Mouse (Mus musculus) embryo, embryonic 9.5 days (tissue): Measurements from ENCODE around the gene Chd1l.

Experiments
- DNase-seq: peaks from one replicate; pipeline ENCODE4 v3.0.0-alpha.2; 2017; ENCODE audit errors: extremely low spot score

The Chd1l gene

DNA sequence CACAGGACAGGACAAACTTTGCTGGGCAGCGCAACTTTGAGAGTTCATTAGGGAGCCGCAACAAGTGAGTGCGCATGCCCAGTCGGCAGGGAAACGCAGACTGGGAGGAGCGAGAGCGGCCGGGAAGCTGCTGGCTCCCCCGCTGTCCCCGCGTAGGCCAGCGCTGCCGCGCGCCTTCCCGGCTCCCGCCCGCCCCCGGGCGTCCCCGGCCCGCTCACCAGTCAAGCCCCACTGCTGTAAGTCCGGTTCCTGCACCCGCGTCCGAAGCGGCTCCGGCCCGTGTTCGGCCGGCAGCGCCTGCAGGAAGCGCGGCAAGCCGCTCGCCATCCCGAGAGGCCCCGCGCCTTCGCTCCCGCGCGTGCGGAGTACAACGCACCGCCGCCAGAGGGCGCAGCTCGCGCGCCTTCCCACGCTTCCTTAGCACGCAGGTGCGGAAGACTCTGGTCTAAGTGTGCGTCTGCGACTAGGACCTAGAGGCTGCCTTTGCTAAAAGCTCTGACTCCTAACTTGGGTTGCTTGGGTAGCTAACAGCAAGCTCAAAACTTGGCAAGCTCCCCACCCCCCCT, at the start of gene Chd1l:
Gene Chd1l (minus strand): TSS at position 359 of the 566 bp plus-strand sequence.
- peak; percentile 96 for DNase-seq

DNA sequence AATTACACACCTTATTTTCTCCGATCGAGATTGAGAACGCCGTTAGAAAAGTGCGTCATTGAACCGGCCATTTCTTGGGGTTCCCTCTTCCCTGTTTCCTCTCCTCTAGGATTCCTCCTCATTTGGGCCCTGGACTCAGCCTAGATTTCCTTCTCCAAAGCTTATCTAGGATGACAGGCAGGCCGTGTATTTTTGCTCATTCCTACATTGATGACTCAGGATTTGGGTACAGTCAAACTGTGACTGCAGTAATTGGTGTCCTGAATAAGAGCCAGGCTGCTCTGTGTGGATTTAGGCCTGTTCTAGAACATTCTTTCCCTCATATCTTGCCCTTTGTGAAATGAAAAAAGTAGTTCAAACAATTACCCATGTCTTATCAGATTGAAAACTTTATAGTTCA, 49.7 kb upstream of the Chd1l start:
- DNase-seq = no peak

DNA sequence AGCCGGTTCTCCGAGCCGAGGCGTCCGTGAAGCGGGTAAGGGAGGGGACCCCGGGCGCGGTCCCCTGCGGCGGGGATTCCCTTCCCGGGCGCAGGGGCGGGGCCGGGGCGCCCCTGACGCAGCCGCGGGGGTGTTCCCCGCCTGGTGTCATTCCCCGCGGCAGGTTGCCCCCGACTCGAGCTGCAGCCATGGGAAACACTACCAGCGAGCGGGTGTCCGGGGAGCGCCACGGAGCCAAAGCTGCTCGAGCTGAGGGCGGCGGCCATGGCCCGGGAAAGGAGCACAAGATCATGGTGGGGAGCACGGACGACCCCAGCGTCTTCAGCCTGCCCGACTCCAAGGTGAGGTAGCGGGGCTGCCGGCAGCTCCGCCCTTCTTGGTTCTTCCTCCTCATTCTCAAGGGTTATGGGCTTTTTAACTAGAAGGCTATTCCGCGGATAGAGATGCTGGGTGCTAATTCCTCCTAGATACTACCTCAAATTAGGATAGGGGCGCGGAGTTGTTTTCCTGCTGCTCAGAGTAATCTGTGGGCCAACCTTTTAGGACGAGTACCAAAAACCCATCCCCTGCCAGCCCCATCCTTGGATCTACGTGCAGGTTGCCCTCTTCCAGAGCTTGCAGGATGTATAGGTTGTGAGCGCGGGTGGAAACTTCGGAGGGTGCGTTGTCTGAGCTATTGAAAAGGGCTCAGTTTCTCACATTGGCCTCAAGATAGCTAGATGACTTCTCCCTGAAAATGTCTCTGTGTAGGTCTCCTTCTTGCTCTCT, 48.6 kb upstream of the Chd1l start:
- DNase-seq = peak; percentile 17

DNA sequence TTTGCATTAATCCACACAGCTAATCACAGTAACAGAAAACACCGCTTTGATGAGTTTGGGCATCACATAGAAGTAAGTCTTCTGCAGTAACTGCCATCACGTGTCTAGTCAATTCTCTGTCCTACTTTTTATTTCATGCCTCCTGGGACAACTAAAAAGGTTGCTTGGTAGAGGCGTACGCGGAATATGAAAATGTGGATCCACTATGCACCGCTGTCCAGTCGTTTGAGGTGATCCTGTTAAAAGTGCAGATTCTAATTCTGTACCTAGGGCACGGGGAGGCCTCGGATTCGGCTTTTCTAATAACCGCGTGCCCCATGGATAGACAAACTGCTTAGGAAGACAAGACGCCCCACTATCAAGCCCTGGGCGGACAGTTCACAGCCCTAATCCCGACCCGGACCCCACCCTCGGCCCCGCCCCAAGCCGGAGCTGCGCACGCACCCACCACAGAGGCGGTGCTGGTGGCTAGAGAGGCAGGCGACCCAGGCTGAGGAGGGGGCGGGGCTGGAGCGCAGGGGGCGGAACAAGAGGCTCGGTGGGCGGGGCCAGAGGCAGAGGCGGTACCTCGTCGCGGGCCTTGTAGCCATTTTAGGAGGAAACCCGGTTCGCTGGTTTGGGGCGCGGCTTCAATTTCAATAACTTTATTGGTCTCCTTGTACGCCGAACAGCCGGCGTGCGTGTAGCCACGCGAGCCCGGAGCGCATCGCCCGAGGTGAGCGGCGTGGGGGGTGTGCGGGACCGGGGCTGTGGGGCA, 47.8 kb upstream of the Chd1l start, which contains the start of gene Prkab2:
Gene Prkab2 (plus strand): TSS at position 539 of the 757 bp plus-strand sequence.
- peak; percentile 100 for DNase-seq

DNA sequence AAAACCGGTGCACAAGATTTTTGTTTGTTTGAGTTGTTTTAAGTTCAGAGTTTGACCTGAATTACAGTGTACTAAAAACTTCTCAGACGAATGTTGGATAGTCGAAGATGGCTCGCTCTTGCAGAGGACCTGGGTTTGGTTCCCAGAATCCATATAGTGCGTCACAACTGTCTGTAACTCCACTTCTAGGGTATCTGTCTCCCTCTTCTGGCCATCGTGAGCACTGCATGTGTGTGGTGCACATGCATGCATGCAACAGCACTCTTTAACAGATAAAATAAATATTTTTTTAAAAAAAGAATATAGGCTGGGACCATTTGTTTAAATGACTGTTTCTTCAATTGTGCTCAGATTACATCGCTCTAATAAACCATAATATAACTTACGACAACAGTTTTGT, 44.9 kb upstream of the Chd1l start:
- DNase-seq = no peak

DNA sequence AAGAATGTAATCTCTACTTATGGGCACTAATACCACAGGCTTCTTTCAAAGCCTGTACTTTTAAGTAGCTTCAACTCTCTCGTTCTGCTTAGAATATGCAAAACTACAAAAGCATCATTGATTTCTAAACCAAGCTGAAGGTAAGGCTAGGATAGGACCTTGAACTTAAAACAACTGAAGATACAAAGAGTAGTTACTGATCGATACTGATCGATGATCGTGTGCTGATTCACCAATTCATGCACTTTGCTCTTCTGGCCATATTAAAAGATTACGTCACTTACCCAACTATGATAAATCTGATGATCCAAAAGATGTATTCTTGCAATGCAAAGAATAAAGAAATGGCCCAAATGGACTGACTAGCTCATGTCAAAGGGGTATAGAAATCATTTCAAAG, 43.8 kb upstream of the Chd1l start:
- DNase-seq = no peak

DNA sequence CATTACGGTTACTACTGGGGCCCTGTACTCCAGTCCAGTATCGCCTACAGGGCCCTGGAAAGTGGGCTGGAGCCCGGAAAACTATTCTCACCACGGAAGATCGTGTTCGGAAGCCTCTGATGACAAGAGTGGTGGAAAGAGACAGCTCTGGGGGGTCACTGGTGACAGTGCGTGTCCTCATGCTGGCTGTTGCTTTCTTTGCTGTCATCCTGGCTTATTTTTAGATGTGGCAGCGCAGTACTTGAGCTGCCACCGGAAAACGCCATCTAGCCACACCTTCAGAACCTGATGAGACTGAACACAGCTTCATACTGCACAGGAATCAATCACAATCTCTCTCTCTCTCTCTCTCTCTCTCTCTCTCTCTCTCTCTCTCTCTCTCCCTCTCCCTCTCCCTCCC, 41.6 kb upstream of the Chd1l start:
- no peak for DNase-seq

DNA sequence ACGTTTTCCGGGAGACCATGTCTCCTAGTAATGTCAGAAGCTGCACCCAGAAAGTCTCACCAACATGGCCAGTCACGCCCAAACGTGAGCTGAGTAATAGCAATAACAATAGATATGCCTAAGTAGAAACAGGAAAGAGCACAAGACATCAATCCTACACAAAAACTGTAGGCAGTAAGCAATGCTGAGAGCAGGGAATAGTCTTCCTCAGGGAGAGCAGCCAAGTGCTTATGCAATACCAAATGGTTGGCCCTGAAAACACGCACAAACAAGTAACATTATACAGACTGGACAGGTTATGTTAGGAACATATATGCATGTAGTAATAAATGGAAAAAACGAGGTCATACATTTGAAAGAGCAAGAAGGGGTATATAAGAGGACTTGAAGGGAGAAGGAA, 39.5 kb upstream of the Chd1l start:
- no peak for DNase-seq

DNA sequence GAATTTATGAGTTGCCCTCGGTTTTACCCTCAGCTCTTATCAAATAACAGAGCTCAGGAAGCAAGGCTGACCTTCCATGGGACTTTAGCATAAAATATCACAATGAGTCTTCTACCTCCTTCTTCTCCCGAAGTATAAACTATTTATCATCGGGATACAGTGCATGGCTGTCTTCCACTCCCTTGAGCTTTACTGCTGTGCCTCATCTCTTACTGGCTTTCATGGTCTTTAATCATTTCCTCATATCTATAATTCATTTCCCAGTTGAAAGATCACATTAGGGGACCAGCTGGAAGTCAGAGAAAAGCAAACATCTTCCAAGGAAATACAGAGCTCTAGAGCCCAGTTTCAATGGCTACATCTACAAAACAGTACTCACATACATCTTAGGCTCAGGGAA, 39.0 kb upstream of the Chd1l start:
- DNase-seq = no peak

DNA sequence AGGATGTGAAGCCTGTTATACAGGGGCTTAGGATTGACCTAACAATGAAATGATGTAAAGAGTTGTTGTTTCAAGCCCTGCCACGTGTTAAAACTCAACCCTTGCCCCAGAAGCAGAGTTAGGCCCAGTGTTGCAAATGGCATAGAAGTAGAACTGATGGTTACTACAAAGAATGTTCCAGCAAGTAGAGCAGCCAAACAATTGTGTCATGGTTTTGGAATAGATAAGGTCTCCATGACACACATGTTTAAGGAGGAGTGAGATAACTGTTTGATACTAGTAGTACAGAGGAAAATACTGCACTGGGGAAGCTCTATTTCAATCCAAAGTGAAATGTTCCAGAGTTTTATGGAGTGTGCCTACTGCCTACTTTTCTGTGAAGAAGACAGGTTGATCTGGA, 38.5 kb upstream of the Chd1l start:
- no peak for DNase-seq

DNA sequence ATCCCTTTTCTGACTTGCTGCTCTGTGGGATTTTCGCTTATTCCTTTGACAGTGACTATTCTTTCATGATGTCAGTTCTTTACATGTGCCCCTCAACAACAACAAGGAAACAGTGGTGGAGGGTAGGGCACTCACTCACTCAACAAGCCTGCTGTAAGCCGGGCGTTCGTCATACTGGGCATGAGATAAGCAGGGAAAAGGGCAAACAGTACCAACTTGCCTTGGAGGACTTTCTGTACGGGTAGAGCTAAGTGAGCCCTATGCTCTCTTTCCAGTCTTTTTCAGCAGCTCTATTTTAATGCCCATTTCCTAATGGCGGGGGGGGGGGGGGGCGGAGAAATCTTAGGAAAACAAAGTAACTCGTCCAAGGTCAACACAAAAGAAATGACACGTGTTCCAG, 32.0 kb upstream of the Chd1l start:
- no peak for DNase-seq

DNA sequence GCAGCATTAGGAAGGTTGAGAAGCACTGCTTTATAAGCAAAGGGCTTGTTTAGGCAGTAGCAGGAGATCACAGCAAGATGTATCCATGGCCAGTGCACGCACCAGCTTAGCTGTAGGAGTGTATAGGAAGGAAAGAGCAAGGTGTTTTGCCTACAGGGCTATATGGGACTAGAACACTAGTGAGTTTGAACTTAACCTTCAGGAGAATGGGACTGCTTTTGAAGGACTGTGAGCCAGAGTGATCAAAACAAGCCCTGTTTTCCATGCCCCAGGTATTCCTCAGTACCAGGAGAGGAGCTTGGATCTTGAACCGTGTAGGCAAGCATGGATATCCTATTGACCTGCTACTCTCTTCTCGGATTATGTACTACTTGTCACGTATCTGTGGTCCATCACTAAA, 31.4 kb upstream of the Chd1l start:
- no peak for DNase-seq

DNA sequence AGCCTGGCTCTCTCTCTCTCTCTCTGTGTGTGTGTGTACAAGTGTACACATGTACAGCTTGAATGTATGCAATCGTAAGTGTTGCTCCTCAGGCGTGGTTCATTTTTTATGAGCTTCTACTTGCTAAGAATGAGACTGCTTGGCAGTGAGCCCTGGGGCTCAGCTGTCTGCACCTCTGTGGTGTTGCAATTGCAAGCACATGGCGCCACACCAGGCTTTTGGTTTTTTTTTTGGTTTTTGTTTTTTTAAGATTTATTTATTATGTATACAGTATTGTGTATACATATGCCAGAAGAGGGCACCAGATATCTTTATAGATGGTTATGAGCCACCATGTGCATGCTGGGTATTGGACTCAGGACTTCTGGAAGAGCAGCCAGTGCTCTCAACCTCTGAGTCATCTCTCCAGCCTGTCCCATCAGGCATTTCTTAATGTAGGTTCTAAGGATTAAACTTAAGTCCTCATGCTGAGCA, 24.3 kb upstream of the Chd1l start:
- no peak for DNase-seq

DNA sequence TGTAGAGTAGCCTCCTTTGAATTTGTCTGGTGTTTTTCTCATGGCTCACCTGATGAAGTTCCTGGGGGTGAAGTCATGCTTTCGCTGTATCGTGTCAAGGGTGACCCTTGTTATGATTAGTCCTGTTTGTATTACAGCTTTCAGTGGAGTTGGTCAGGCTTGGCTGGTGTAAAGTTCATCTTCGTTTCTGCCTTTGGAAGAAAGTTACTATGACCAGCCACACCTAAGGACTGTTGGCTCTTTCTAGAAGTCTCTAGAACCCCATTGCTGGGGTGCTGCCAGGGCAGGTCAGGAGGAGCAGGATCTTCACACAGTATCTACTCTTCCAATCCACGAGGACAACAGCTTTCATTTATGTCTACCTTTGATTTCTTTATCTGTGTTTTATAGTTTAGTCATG, 23.5 kb upstream of the Chd1l start:
- no peak for DNase-seq

DNA sequence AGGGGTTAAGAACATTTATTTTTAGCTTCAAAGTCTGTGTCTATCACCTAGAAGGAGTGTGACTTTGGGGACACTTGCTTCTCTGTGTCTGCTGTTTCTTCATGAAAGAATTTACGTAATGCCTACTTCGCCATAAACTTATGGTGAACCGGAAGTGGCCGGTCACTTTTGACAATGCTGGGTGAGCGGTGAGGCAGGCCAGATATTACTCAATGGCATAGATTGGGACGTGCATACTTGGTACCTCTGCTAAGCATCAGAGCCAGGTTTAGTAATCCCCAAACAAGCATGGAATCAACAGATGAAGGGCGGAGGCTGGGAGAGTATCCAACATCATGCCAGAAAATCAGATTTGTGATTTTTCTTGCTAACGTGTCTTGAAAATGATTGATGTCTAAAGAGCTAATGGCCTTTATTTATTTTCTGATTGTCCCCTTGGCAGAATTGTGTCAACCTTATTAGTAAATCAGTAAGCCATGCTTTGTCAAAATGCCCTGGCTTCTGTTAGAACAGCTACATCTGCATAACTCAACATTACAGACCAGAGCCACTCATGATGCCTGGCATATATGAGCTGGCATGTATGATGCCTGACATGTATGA, 21.4 kb upstream of the Chd1l start:
- DNase-seq = no peak

DNA sequence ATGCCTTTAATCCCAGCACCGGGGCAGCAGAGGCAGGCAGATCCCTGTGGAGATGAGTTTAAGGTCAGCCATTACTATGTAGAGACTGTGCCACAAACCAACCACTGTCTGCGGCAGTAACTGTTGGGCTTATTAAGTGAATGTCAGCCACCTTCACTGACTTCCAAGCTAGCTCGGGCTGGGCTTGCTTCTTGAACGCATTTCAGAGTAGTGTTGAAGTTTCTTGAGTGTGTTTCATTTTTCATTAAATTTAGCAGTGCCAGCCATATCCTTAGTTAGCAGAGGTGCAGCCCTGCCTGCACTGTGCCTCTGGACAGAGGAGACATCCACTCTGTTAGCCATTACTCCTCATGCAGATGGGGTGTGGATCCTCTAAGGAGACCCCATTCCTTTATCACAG, 20.7 kb upstream of the Chd1l start:
- no peak for DNase-seq

DNA sequence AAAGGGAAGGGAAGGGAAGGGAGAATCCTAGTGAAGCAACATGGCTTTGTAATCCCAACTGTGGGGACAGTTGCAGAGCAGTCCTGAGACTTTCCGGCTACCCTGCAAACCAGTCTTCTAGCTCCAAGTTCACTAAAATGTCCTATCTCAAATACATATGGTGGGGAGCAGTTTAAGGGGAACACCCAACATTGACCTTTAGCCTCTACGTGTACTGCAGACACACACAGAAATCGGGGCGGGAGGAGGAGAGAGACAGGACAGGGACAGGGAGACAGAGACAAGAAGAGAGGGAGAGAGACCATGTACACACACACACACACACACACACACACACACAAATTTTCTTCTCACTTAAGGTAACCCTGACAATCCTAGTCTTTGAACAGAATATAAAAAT, 19.9 kb upstream of the Chd1l start:
- DNase-seq = no peak

DNA sequence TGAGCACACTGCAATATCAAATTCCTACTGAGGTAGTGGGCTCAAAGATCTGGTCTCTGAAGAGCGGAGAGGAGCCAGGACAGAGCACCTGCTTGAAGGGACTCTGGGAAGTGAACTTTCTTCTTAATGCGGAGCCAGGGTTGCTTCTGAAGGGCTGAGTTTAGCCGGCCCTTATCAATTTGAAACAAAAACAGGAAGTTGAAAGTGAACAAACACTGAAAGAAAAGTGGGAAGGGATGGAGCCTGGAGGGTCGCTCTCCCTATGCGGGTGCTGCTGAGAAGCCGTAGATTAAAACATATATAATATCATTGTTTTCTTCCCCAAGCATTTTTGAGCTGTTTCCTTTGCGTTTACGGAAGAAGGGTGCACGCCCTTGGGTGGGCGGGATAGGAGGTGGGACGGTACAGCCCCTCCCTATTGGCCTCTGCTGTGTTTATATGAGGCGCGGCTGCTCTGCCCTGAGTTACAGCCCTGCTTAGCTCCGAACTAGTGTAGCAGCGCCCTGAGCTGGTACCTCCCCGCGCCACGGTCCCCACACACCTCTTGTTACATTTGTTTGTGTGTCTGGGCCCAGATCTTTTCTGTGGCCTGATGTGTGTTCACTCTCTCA, 18.5 kb upstream of the Chd1l start, which contains the start of gene Fmo5:
Gene Fmo5 (plus strand): TSS at position 414 of the 611 bp plus-strand sequence.
- peak; percentile 47 for DNase-seq

DNA sequence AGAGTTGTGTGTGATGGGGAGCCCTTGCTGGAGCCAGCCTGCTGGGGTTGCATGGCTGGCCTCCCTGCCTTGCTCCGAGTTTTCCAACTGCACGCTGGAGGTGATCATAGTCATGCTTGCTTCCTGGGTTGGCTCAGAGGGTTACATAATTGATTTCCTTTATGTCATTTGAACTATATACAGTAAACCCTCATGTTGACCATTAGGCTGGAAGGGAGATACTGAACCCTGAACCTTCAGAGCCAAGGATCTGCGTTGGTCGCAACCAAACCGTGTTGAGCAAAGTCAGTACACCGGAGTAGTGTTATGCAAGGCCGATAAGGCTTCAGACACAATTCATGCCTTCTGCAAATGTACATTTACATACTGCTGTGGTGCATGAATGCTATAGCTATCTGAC, 17.9 kb upstream of the Chd1l start:
- DNase-seq = no peak

DNA sequence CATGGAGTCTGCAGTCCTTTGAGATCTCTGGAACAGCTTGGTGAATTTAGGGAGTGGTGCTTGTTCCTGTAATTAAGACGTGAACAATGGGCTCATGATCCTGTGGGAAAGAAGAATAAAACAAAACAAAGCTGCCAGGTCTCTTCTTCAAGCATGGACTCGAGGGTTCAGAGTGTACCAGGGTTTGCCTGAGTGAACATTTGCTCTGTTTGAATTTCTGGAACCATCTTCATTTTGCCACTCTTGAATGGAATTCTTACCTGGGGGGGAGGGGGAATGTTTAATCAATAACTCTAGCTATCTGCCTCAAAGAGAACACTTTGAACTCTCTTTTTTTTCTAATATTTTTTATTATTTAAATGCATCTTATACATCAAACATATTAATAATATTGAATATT, 14.6 kb upstream of the Chd1l start:
- DNase-seq = no peak

DNA sequence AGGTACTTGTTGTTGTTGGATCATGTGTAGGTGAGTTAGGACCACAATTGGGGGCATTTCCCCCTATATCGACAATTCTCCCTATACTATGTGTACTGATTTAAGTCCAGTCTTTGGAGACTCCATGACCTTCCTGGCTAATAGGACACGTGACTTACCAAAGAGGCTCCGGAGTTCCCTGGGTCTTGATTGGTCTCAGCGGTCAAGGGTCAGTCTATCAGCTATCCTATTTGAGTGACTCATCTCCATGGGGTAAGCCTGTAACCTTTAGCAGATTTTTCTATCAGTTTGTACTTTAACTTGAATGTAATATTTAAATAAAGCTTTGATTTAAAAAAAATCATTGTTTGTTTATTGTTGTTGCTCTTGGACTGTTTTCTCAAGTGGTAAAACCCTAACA, 10.7 kb upstream of the Chd1l start:
- DNase-seq = no peak

DNA sequence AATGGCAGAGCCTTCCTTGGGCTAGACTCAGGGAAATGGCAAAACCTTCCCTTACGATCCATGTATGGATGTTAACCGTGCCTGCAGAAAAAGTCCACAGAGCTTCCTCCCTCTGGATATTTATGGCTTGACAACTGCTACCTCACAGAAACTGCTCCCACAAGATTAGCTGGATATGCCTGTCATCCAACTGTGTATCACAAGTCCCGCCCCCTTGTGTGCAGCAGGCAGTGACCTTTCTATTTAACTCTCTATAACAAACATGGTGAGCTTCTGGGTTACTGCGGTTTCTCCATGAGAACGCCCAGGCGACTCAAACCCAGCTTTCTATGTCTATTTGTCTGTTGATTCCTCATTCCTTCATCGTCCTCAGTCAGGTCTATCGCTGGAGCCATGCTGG, 7.9 kb upstream of the Chd1l start:
- DNase-seq = no peak
